8 mouse cellular contexts compared by ENCODE assay signal in genomic region chr10:120875672-120876463, GRCm38 (mm10). TPM values are rescaled to one million over a fixed set of nuclear protein-coding genes. Genes with fewer than 3 reads are reported as not detected.
A peak's percentile ranks its signal among the peaks of the same experiment; 100 is the strongest.
DNase-seq lines count a peak whose midpoint lies in the region; ATAC-seq lines count a peak whose summit lies in the region.

No protein-coding gene starts in this region.

- no peaks in the 10 kb centered on the region for H3K27me3 ChIP-seq in intestine, embryonic 15.5 days (replicated peaks)

- H3K4me2 ChIP-seq in intestine, embryonic 15.5 days (replicated peaks) = peak overlapping the region; percentile 47

- intact Hi-C loops in left cerebral cortex, postnatal 14 days (cut with DNase I) = loop anchor here (5.0 kb wide), 1 partner anchor 381 kb away; no protein-coding TSS in a partner anchor

- no peak overlapping the region for H3K9ac ChIP-seq in intestine, embryonic 15.5 days

- peaks cover 29% of the 10 kb centered on the region for H3K4me1 ChIP-seq in intestine, embryonic 15.5 days (replicated peaks)

- peak overlapping the region; percentile 12; the same call in 1 of the 2 replicates for H3K4me3 ChIP-seq in intestine, embryonic 15.5 days (replicated peaks)

- DNase-seq in adipocyte (ENCODE audit: low spot score) = peak; percentile 48
- peak; percentile 95 for DNase-seq in embryo, embryonic 10.5 days (ENCODE audit: low spot score)
- peak; percentile 68 for DNase-seq in gastrocnemius, postnatal 25 days
- DNase-seq in left cerebral cortex, postnatal 14 days (ENCODE audit: low spot score in 2 of 2) = peak; percentile 87 to 92
- DNase-seq in right cerebral cortex, postnatal 25 days = peak; percentile 79
- peak; percentile 78 to 92 for DNase-seq in urinary bladder, postnatal 4 days (ENCODE audit: low spot score in 2 of 2)

- H3K36me3 ChIP-seq in intestine, embryonic 15.5 days = no peaks in the 10 kb centered on the region

- peak overlapping the region; percentile 42; the same call in 1 of the 2 replicates for H3K27ac ChIP-seq in intestine, embryonic 15.5 days

- no peaks in the 10 kb centered on the region for H3K9me3 ChIP-seq in intestine, embryonic 15.5 days

- peak; percentile 74 for ATAC-seq in intestine, embryonic 15.5 days
- ATAC-seq in megakaryocyte-erythroid progenitor cell, adult 5-6 weeks (replicated peaks; ENCODE audit: low FRiP score, low TSS enrichment, poor library complexity, severe bottlenecking) = peak; percentile 87

- 13% methylated on average over 26 of the region's 26 CpGs for WGBS in intestine, embryonic 15.5 days

RNA-seq across cellular contexts. Expression of gene Msrb3, which starts 23.0 kb away (rescaled TPM):
- 100 to 1,000 TPM in 1 of 2 experiments, 10 to 100 TPM in 1; 82.3 to 109 TPM for total RNA-seq in gastrocnemius, postnatal 25 days (2021)
- polyA plus RNA-seq in intestine, embryonic 15.5 days (2015; fragmentation: Nextera tagmentation; extraction: Ambion mirVana) = 13.1 and 16.6 TPM in 2 replicates
- total RNA-seq in left cerebral cortex, postnatal 14 days (2021) = 1 to 10 TPM; 5.2 to 6.8 TPM
- total RNA-seq in megakaryocyte-erythroid progenitor cell, adult 5-6 weeks (2014; fragmentation: Nextera tagmentation) = 0.37 TPM in 1 of 2 replicates, not detected in the other
- 0.88 TPM in 1 of 2 replicates, not detected in the other for total RNA-seq in megakaryocyte-erythroid progenitor cell, adult 5-6 weeks (2017)

Comparison
In these comparisons a context has a peak if more than half of its experiments do, and no peak if none do; other contexts are left out.
1. Peak in every context shown above with its lines: DNase-seq, ATAC-seq, H3K4me3 ChIP-seq and H3K27ac ChIP-seq.
2. RNA of gene Msrb3, which starts 23.0 kb away (total RNA-seq): 82.3 to 109 TPM in gastrocnemius, postnatal 25 days; 5.2 to 6.8 TPM in left cerebral cortex, postnatal 14 days and 0.37 to 0.88 TPM in megakaryocyte-erythroid progenitor cell, adult 5-6 weeks; every median in the first group is over 10 times any median in the second.